Mouse (Mus musculus) splenic B cell, adult 2 months (primary cell): ENCODE results near the gene Tctex1d2.

Source experiments
- DNase-seq: peaks from one replicate; pipeline ENCODE4 v3.0.0-alpha.2; 2011; ENCODE audit warnings: low read depth, low spot score
- H3K27me3 ChIP-seq: 2 replicates; pipeline ENCODE4 v1.6.1; 2012; ENCODE audit warnings: mild to moderate bottlenecking, low read length, moderate library complexity, mixed read lengths; ENCODE audit not compliant: control insufficient read depth, poor library complexity, insufficient read depth, severe bottlenecking
- H3K36me3 ChIP-seq: 2 replicates; pipeline ENCODE4 v1.6.1; 2012; ENCODE audit warnings: mild to moderate bottlenecking, low read length, moderate library complexity, mixed read lengths; ENCODE audit not compliant: control insufficient read depth, poor library complexity, insufficient read depth, severe bottlenecking

Tctex1d2 gene

DNA sequence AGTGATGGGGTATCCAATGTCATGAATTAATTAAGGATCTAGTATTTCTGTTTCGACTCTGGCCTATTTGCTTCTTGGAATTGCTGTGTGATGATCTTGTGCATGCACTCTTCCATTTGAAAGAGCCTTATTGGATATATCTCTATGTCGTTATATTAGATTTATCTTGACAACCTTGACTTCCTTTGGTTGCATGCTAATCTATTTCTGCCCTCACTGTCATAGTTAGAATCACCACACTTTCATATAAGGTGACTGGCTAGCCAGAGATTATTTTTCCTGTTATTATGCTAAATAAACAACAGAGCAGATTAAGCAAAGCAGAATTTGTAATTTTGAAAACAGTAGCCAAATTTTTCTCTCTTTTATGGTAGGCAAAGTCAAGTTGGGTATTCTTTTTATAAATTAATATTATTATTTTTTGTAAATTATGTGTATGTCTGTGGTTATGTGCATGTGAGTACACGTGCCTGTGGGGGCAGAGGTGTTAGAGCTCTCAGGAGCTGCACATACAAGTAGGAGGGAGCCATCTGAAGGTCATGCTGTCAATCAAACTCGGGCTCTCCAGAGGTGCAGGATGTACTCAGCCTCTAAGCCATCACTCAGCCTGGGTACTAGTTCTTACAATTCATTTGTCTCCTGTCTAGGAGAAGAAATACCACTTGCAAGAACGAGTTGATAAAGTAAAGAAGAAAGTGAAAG, 50.1 kb downstream of the Tctex1d2 start:
- DNase-seq = no peak
- Histone ChIP-seq H3K27me3 (no peaks in the 10 kb centered on the region), H3K36me3 (peaks cover 7% of the 10 kb centered on the region; the same call in 1 of the 2 replicates)

GRCm38 (mm10) chr16:32472276-32473015, 52.9 kb downstream of the Tctex1d2 start:
- peaks cover 7% of the 10 kb centered on the region; the same call in 1 of the 2 replicates for H3K36me3 ChIP-seq
- DNase-seq = no peak
- no peaks in the 10 kb centered on the region for H3K27me3 ChIP-seq

DNA sequence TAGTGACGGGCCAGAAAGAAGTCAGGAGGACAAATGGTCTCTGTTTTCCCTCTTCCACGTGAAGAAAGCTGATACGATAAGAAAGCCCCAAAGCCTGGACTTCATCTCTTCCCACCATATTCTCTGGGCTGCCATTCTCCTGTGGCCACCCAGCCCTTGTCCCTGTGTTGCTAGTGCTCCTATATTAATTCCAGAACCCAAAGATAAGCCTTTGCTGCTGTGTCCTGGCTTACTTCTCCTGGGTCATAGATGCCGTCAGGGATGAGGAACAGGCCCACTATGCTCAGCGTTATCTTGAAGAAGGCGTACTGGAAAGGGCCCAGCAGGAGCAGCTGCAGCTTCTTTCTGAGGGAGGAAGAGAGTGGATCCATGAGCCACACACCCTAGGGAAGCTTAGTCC, 57.8 kb downstream of the Tctex1d2 start:
- no peaks in the 10 kb centered on the region for H3K36me3 ChIP-seq
- H3K27me3 ChIP-seq = no peaks in the 10 kb centered on the region
- DNase-seq = no peak
